Comparison of ENCODE assay signal across 7 mouse cellular contexts in the genomic region with DNA sequence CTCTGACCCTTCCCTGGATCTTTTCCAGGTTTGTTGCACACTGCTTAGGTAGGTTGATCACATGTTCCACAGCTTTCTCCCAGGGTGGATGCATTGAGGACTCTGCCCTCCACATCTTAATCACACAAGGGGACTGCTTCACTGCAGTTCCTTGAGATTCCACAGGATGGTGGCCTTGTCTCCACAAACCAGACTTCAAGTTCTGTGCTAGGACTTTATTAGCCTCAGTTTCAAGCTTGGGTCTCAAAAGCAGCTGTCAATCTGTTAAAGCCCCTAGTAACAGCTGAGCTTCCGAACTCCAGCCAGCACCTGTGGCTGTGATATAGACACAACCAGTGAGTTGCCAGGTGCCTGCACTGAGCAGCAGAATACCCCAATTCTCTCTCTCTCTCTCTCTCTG.
DNase-seq lines count a peak whose midpoint lies in the region; ATAC-seq and TF ChIP-seq lines count a peak whose summit lies in the region.

No protein-coding gene starts in this region.

- no peak overlapping the region for H3K4me3 ChIP-seq in intestine, postnatal 0 days (ENCODE audit: low read depth, low read length)
- H3K4me3 ChIP-seq in midbrain, embryonic 14.5 days (replicated peaks; ENCODE audit: low read depth, low read length) = no peak overlapping the region

- no peaks in the 10 kb centered on the region for H3K4me1 ChIP-seq in intestine, postnatal 0 days (replicated peaks; ENCODE audit: control insufficient read depth, insufficient read depth, low read length)
- H3K4me1 ChIP-seq in midbrain, embryonic 14.5 days (ENCODE audit: control insufficient read depth, insufficient read depth, low read length) = no peaks in the 10 kb centered on the region

- no peaks in the 10 kb centered on the region for H3K36me3 ChIP-seq in intestine, postnatal 0 days (ENCODE audit: control insufficient read depth, insufficient read depth)
- H3K36me3 ChIP-seq in midbrain, embryonic 14.5 days (ENCODE audit: control insufficient read depth, insufficient read depth, low read length) = no peaks in the 10 kb centered on the region

- no peak overlapping the region for H3K9ac ChIP-seq in intestine, postnatal 0 days (ENCODE audit: low read depth, low read length)
- no peak overlapping the region for H3K9ac ChIP-seq in midbrain, embryonic 14.5 days (replicated peaks; ENCODE audit: low read length)

- no peak overlapping the region for H3K4me2 ChIP-seq in intestine, postnatal 0 days (replicated peaks; ENCODE audit: low read depth)
- no peak overlapping the region for H3K4me2 ChIP-seq in midbrain, embryonic 14.5 days (ENCODE audit: low read length)

- ATAC-seq in intestine, postnatal 0 days = peak; percentile 57
- ATAC-seq in midbrain, embryonic 14.5 days (ENCODE audit: low FRiP score, low TSS enrichment) = peak; percentile 58

- peak; percentile 52 for DNase-seq in adrenal gland, adult 2 months
- DNase-seq in cerebellum, postnatal 25 days = peak; percentile 37 to 64
- peak; percentile 34 to 44 for DNase-seq in frontal cortex, postnatal 25 days (ENCODE audit: low spot score in 2 of 2)
- DNase-seq in left cerebral cortex, adult 8-10 months (ENCODE audit: low spot score in 2 of 2) = peak; percentile 24
- peak; percentile 83 for DNase-seq in midbrain, embryonic 14.5 days
- DNase-seq in yolk sac, embryonic 10.5 days (ENCODE audit: low spot score) = peak; percentile 23

- H3K27ac ChIP-seq in intestine, postnatal 0 days (ENCODE audit: low read depth, low read length) = no peak overlapping the region
- H3K27ac ChIP-seq in midbrain, embryonic 14.5 days (replicated peaks; ENCODE audit: low read depth, low read length) = no peak overlapping the region

- H3K27me3 ChIP-seq in intestine, postnatal 0 days (replicated peaks; ENCODE audit: control insufficient read depth, insufficient read depth, low read length) = no peaks in the 10 kb centered on the region
- no peaks in the 10 kb centered on the region for H3K27me3 ChIP-seq in midbrain, embryonic 14.5 days (ENCODE audit: control insufficient read depth, insufficient read depth, low read length)

- TF ChIP-seq CTCF in intestine, postnatal 0 days (IDR thresholded peaks at IDR 0.05; ENCODE audit: low read depth) = peak; percentile 84

- 15% methylated on average over 1 of the region's 1 CpGs for WGBS in intestine, postnatal 0 days
- WGBS in midbrain, embryonic 14.5 days = 0% methylated on average over 1 of the region's 1 CpGs

- no peaks in the 10 kb centered on the region for H3K9me3 ChIP-seq in intestine, postnatal 0 days (ENCODE audit: control insufficient read depth)
- no peaks in the 10 kb centered on the region for H3K9me3 ChIP-seq in midbrain, embryonic 14.5 days (ENCODE audit: control insufficient read depth, low read length)

Comparison
In these comparisons a context has a peak if more than half of its experiments do, and no peak if none do; other contexts are left out.
1. DNase-seq: peak in every context shown above with its lines; median percentile 83 in midbrain, embryonic 14.5 days; 52 in adrenal gland, adult 2 months; 50 in cerebellum, postnatal 25 days; 39 in frontal cortex, postnatal 25 days; 24 in left cerebral cortex, adult 8-10 months; 23 in yolk sac, embryonic 10.5 days.